Mouse (Mus musculus): Measurements from ENCODE around the gene Ntng1.

The Ntng1 gene

DNA sequence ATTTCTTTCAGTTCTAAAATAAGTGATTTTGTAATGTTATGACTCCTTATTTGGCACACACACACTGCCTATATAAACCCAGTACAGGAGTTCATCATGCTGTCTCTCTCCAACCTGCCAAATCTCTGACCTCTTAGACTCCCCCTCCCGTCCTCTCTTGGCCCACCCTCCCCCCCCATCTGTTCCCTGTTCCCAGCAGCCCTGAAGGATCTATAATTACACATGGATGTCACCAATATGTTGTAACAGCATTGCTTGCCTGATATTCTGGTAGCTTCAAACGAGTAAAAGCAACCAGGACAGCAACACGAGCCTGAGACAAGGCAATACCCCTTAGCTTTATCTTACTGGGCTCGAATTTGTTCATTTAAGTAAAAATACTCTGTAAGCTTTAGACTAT is 220.0 kb downstream of the Ntng1 start:
- no peak for DNase-seq (ENCODE audit: low spot score)

GRCm38 (mm10) chr3:109918996-109919395 is 224.8 kb downstream of the Ntng1 start:
- no peak for DNase-seq (ENCODE audit: low spot score)

DNA sequence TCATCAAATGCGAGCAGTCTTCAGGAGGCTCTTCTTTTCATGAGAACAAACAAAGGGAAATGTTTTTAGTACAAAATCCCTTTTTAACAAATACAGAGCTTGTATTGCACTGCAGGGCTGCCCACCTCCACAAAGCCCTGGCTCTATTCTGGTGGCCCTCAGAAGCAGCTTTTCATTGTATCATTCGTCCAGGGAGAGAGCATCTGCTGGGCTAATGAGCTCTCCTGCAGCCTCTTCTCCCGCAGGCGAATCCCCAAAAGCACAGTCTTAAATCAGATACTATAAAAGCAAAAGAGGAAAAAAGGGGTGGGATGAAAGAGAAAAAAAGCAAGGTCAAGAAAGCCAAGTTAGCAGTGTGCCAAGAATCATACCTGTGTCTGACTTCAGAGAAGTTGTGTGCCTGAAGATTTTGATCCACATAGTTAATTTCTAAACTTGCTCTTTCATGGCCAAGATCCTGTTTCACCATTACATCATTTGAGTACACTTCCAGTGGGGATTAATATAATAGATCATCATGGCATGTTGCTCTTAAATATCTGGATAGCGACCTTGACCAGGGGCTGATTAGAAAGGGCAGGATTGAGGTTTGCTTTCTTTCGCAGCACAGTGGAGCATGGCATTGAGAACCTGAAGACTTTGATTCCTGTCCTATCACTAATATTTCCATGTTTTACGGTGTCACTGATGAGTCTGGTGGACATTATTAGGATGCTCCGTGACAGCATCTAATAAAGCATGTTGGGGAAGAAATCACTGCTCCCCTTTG is 225.7 kb downstream of the Ntng1 start:
- DNase-seq (ENCODE audit: low spot score): no peak

DNA sequence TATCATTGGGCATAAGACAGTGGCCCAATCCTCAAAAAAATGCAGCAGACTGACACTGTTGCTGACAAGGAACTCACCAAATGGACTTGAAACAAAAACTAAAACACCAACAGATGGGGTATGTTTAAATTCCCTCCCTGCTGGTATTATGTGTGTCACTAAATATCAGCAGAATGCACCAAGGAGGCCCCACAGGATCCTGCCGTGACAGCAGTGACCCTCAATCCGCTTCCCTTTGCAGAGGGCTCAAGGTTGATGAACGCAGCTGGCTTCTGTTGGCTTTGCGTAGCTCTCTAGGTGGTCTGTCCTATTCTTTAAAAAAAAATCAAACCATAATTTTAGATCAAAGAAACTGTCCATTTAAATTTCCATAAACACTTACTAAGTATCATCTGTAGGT is 226.7 kb downstream of the Ntng1 start:
- no peak for DNase-seq (ENCODE audit: low spot score)

- no peak for DNase-seq (ENCODE audit: low spot score)
Measured at GRCm38 (mm10) chr3:109914226-109914625, 229.6 kb downstream of the Ntng1 start.

DNA sequence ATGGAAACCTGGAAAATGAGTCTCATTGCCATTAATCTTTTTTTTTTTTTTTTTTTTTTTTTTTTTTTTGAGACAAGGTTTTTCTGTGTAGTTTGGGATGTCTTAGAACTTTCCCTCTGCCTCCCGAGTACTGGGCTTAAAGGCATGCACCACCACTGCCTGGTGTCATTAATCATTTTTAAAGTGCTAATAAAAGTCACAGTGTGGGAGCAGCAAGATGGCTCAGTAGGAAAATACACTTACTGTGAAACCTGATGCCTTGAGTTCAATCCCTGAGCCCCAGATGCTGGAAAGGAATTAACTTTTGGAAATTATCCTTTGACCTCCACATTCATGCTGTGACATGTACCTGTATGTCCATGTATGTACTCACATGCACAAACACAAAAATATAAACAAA is 253.2 kb downstream of the Ntng1 start:
- DNase-seq (ENCODE audit: low spot score): no peak

DNA sequence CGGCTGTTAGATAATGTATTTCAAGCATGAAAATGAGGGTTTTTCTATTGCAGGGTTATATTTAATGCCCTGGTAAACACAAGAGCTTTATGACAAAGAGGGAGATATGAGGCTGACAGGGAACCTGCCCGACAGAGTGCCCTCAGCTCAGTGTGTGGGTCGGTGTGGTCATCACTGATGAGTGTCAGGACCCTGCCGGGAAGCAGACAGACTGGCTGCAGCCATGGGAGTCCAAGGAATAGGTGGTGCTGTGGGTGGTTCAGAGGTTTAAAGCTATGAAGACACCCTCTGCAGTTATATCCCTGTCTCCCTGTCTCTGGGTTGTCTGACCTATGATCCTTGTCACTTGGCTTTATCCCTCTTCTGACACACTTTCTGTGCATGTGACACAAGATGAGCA is 258.1 kb downstream of the Ntng1 start:
- DNase-seq (ENCODE audit: low spot score): no peak

- no peak for DNase-seq (ENCODE audit: low spot score)
Measured at GRCm38 (mm10) chr3:109879061-109879460, 264.8 kb downstream of the Ntng1 start.

DNA sequence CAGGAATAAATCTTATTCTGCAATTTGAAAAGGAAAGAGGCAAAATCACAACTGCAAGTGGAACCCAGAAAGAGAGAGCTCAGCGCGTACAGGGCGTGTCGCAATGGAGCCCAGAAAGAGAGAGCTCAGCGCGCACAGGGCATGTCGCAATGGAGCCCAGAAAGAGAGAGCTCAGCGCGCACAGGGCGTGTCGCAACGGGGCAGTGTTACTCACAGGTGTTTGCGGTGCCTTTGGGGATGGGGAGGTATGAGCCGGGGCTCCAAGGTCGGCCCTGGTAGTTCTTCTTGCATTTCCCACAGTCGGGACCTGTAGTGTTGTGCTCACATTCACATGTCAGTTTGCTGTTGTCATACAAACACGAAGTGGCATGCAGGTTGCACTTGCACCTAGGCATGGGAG is 271.8 kb downstream of the Ntng1 start:
- no peak for DNase-seq (ENCODE audit: low spot score)

- DNase-seq (ENCODE audit: low spot score): no peak
Measured at GRCm38 (mm10) chr3:109858276-109858675, 285.5 kb downstream of the Ntng1 start.

DNA sequence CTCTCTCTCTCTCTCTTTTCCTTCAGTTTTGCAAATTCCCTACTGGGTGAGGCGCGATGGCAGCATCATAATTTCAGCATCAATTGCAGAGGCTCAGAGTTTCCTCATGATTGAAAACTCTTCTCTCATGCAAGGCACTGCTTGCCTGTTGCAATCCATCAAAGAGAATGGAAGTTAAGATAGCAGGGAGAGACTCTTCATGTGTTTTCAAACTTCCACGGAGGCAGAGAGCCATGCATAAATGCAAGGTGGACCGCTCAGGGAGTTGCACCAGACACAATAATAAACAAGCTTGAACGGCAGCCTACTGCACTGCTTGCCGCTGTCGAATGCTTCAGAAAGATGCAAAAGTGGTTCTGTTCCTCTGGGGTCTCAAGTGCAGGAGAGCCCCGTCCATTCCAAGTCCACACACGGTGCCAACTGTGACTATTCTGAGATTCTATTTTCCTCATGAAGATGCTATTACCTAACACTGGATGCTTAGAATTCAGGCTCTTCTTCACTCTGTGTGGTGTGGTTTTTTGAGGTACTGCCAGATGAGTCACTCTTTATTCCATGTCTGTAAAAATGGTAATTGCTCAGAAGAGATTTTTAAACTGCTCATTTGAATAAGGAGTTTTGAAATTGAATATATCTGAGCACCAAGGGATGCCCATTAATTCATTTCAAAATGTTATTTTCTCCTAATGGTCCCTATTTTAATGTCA is 289.2 kb downstream of the Ntng1 start:
- DNase-seq (ENCODE audit: low spot score): no peak

DNA sequence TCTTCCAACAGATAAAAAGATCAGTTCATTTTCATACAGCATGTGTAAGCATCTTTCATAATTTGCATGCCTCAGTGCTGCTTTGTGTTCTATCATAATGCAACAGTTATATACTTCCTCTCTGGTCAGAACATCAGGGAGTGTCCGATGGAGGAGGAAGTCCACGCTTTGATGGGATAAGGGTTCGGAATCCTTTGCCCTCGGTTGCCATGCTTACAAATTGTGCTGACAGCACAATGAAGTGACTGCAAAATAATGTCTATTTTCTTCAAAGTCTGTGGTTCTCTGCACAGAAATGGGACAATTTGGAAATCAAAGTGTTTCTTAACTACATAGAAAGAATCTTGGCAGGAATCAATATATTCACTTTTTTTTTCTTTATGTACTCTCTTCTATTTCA is 297.2 kb downstream of the Ntng1 start:
- DNase-seq (ENCODE audit: low spot score): no peak

GRCm38 (mm10) chr3:109825806-109826205 is 318.0 kb downstream of the Ntng1 start:
- no peak for DNase-seq (ENCODE audit: low spot score)

- no peak for DNase-seq (ENCODE audit: low spot score)
Measured at GRCm38 (mm10) chr3:109822803-109823474, 320.9 kb downstream of the Ntng1 start.

GRCm38 (mm10) chr3:109818821-109819685 is 324.8 kb downstream of the Ntng1 start:
- DNase-seq (ENCODE audit: low spot score): no peak

GRCm38 (mm10) chr3:109809065-109809464 is 334.7 kb downstream of the Ntng1 start:
- no peak for DNase-seq (ENCODE audit: low spot score)

DNA sequence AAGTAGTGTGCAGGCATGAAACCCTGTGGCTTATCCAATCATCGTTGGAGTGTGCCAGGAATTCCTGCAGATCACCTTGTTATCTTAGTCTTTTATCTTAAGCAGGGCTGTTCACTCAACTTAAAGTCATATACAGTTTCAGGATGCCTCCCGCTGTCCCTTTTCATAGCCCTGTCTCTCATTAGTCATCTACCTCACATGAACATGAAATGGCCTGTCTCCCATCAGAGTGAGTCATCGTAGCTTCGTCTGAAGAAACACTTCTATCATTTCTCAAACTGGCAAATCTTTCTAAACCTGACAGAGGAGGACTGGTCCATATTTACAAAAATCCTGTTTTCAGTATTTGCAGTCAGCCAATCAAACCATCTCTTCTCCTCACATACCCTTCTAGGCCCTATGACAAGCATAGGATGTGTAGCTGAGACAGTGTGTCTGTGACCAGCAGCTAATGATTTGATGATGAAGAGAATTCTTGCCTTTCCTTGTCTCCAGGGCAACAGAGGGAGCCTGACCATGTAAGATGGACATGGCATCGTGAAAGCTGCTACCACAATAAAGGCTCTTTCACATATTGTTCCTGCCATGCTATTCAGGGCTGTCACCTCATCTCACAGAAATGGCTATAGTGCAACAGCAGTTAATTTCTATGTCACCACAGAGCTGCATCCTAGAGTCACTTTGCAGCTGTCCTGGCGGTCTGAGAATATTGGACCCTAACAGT is 336.4 kb downstream of the Ntng1 start:
- no peak for DNase-seq (ENCODE audit: low spot score)

- DNase-seq (ENCODE audit: low spot score): no peak
Measured at GRCm38 (mm10) chr3:109804145-109804544, 339.7 kb downstream of the Ntng1 start.

GRCm38 (mm10) chr3:109803616-109804015 is 340.2 kb downstream of the Ntng1 start:
- DNase-seq (ENCODE audit: low spot score): no peak

GRCm38 (mm10) chr3:109797354-109797753 is 346.5 kb downstream of the Ntng1 start:
- DNase-seq (ENCODE audit: low spot score): no peak

DNA sequence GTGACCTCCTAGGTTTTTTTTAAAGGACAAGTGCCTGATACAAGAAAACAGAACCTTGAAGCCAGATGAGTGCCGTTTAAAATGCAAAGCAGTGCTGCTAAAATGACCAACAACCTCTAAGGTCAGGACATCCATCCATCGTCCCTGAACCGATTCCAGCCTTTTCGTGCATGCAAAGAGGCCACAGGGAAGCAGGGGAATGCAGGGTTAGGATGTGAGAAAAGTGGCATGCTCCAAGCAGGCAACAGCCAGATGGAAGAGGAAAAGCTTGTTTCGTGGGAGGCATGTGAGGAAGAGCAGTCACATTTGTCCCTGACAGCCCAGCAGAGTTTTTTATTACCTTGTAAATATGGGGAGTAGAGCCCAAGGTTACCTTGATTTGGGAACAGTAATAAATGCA is 360.6 kb downstream of the Ntng1 start:
- DNase-seq (ENCODE audit: low spot score): no peak

Data from ovary, postnatal 10 days (tissue).